Mouse (Mus musculus): ENCODE data around the gene Krt42. TPM values are rescaled to one million over a fixed set of nuclear protein-coding genes. Genes with fewer than 3 reads are reported as not detected.

The Krt42 gene
- polyA plus RNA-seq, 1 experiment from 2014 or later: 0.20 TPM

- Histone ChIP-seq H3K27ac (no peak overlapping the region), H3K36me3 (no peaks in the 10 kb centered on the region), H3K9ac (no peak overlapping the region), H3K4me2 (peak overlapping the region; percentile 51), H3K4me3 (no peak overlapping the region), H3K9me3 (no peaks in the 10 kb centered on the region), H3K4me1 (peaks cover 8% of the 10 kb centered on the region), H3K27me3 (no peaks in the 10 kb centered on the region)
- 18% methylated on average over 18 of the region's 18 CpGs for WGBS
- ATAC-seq (ENCODE audit: insufficient number of reproducible peaks, insufficient read depth, low FRiP score, low TSS enrichment, low read depth): no peak
These were observed 28.8 kb upstream of the Krt42 start for GRCm38 (mm10) chr11:100298274-100299036.

DNA sequence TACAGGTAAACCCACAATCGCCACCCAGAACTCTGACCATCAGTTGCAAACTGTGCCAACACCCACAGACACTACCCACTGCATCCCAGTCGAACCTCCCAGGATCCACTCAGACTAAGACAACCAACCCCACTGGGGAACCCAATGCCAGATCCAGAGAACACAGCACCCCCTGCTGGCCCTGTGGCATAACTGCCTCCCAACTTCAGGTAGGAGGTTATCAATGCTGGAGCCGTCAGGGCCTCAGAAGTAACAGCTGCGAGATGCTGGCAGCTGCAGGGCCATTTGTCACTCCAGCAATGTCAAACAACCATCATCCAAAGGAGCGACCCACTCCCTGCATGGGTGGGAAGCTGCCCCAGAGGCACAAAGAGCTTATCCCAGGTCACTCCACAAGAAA is 28.1 kb upstream of the Krt42 start:
- Histone ChIP-seq H3K9me3 (no peaks in the 10 kb centered on the region), H3K4me1 (peaks cover 8% of the 10 kb centered on the region), H3K36me3 (no peaks in the 10 kb centered on the region), H3K4me2 (peak overlapping the region; percentile 51), H3K27ac (no peak overlapping the region), H3K9ac (no peak overlapping the region), H3K27me3 (no peaks in the 10 kb centered on the region), H3K4me3 (no peak overlapping the region)
- no peak for ATAC-seq (ENCODE audit: insufficient number of reproducible peaks, insufficient read depth, low FRiP score, low TSS enrichment, low read depth)
- WGBS: 42% methylated on average over 5 of the region's 5 CpGs

DNA sequence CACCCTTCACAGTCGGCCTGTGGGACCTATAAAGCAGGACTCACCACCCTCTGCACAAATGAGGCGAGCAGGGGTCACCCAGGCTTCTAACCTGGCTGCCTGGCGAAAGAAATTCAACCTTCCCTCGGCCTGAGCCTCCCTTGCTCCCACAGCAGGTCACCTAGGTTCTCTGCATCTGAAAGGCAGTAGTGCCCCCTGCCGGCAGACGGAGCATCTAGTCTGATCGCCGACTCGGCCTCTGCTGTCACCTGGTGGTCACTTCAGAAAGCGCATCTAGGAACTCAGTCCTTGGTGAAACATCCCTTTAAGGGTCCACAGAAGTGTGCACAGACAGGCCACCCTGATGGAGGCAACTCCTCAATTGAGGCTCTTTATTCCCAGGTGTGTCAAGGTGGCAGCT is 25.6 kb upstream of the Krt42 start:
- no peak for ATAC-seq (ENCODE audit: insufficient number of reproducible peaks, insufficient read depth, low FRiP score, low TSS enrichment, low read depth)
- Histone ChIP-seq H3K27me3 (no peaks in the 10 kb centered on the region), H3K36me3 (no peaks in the 10 kb centered on the region), H3K4me2 (peak overlapping the region; percentile 22; the same call in 1 of the 2 replicates), H3K9me3 (no peaks in the 10 kb centered on the region), H3K27ac (no peak overlapping the region), H3K4me3 (no peak overlapping the region), H3K9ac (no peak overlapping the region), H3K4me1 (peaks cover 11% of the 10 kb centered on the region)
- WGBS: 4% methylated on average over 10 of the region's 10 CpGs

- Histone ChIP-seq H3K4me2 (no peak overlapping the region), H3K9me3 (no peaks in the 10 kb centered on the region), H3K36me3 (no peaks in the 10 kb centered on the region), H3K4me1 (peaks cover 23% of the 10 kb centered on the region), H3K9ac (no peak overlapping the region), H3K27me3 (no peaks in the 10 kb centered on the region), H3K4me3 (no peak overlapping the region), H3K27ac (no peak overlapping the region)
- ATAC-seq (ENCODE audit: insufficient number of reproducible peaks, insufficient read depth, low FRiP score, low TSS enrichment, low read depth): no peak
- 61% methylated on average over 6 of the region's 6 CpGs for WGBS
These were observed 23.2 kb upstream of the Krt42 start for GRCm38 (mm10) chr11:100292884-100293283.

DNA sequence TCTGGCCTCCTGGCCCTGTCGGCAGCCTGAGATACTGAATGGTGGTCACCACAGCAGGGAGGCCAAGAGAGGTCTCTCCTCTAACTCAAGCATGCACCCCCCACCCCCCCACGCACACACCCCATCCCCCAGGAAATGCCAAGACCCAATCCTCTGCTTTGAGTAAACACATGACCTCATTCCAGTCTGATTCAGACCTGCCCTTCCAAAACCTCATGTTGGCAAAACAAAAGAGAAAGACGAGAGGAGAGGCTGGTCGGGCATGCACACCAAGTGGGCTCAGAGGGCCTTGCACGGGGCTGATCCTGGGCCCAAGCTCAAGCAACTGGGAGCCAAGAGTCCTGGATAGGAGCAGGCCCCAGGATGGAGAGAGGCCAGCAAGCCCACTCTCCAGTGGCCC is 20.6 kb upstream of the Krt42 start:
- H3K27ac ChIP-seq: peak overlapping the region; percentile 86
- no peaks in the 10 kb centered on the region for H3K27me3 ChIP-seq
- H3K4me3 ChIP-seq: no peak overlapping the region
- no peak overlapping the region for H3K9ac ChIP-seq
- H3K4me1 ChIP-seq: peaks cover 20% of the 10 kb centered on the region
- no peaks in the 10 kb centered on the region for H3K9me3 ChIP-seq
- H3K4me2 ChIP-seq: no peak overlapping the region
- ATAC-seq (ENCODE audit: insufficient number of reproducible peaks, insufficient read depth, low FRiP score, low TSS enrichment, low read depth): no peak
- WGBS: 43% methylated on average over 5 of the region's 5 CpGs
- no peaks in the 10 kb centered on the region for H3K36me3 ChIP-seq

DNA sequence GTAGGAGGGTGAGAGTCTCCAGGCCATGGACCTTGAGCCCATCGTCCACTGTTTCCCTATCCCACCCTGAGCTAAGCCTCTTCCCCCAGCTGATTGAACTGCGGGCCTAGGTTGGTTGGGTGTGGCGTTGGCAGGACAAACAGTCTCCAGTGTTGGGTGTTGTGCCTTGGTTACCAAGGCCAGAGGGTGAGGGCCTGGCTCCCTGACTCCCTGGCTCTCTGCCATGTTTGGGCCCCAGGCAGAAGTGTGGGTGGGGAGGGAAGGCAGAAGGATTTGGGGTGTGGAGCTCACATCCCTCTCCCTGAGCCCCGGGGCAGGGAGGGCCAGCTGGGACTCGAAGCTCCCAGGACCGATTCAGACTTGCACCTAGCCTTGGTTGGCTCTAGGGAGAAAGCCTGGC is 19.3 kb upstream of the Krt42 start:
- ATAC-seq (ENCODE audit: insufficient number of reproducible peaks, insufficient read depth, low FRiP score, low TSS enrichment, low read depth): no peak
- no peaks in the 10 kb centered on the region for H3K9me3 ChIP-seq
- H3K9ac ChIP-seq: no peak overlapping the region
- no peak overlapping the region for H3K4me2 ChIP-seq
- H3K36me3 ChIP-seq: no peaks in the 10 kb centered on the region
- 73% methylated on average over 6 of the region's 6 CpGs for WGBS
- no peak overlapping the region for H3K4me3 ChIP-seq
- H3K27me3 ChIP-seq: no peaks in the 10 kb centered on the region
- peaks cover 18% of the 10 kb centered on the region for H3K4me1 ChIP-seq
- H3K27ac ChIP-seq: peak overlapping the region; percentile 86

DNA sequence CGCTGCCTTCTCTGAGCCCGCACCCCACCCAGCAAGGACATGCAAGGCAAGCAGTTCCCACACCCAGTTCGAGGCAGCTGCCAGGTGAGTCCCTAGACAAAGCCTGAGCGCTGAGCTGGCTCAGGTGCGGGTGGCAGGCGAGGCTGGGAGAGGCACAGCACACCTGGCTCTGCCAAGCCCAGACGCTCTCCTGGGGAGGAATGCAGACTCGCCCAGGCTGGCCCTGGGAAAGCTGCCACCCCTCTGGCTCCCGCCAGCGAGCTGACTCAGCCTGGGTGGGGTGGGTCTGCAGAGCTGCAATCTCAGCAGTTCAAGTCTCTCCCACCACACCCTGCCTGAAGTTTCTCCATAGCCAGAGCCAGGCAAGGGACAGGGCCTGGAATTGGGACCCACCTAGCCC is 17.4 kb upstream of the Krt42 start:
- H3K27ac ChIP-seq: peak overlapping the region; percentile 89
- no peak overlapping the region for H3K4me3 ChIP-seq
- no peaks in the 10 kb centered on the region for H3K27me3 ChIP-seq
- WGBS: 34% methylated on average over 10 of the region's 10 CpGs
- ATAC-seq (ENCODE audit: insufficient number of reproducible peaks, insufficient read depth, low FRiP score, low TSS enrichment, low read depth): peak; percentile 67
- no peaks in the 10 kb centered on the region for H3K9me3 ChIP-seq
- no peak overlapping the region for H3K4me2 ChIP-seq
- H3K36me3 ChIP-seq: no peaks in the 10 kb centered on the region
- H3K4me1 ChIP-seq: peaks cover 18% of the 10 kb centered on the region
- no peak overlapping the region for H3K9ac ChIP-seq

- Histone ChIP-seq H3K27me3 (no peaks in the 10 kb centered on the region), H3K4me3 (no peak overlapping the region), H3K9ac (0 out of 2 replicates have a peak overlapping the region, but pooled peaks have one; percentile 11), H3K9me3 (no peaks in the 10 kb centered on the region), H3K27ac (peak overlapping the region; percentile 89; the same call in 1 of the 2 replicates), H3K4me1 (peaks cover 12% of the 10 kb centered on the region), H3K4me2 (no peak overlapping the region), H3K36me3 (no peaks in the 10 kb centered on the region)
- 75% methylated on average over 4 of the region's 4 CpGs for WGBS
- ATAC-seq (ENCODE audit: insufficient number of reproducible peaks, insufficient read depth, low FRiP score, low TSS enrichment, low read depth): no peak
These were observed 15.3 kb upstream of the Krt42 start for GRCm38 (mm10) chr11:100284988-100285387.

GRCm38 (mm10) chr11:100282549-100282948 is 12.9 kb upstream of the Krt42 start:
- 22% methylated on average over 10 of the region's 10 CpGs for WGBS
- H3K4me3 ChIP-seq: no peak overlapping the region
- no peaks in the 10 kb centered on the region for H3K36me3 ChIP-seq
- no peak for ATAC-seq (ENCODE audit: insufficient number of reproducible peaks, insufficient read depth, low FRiP score, low TSS enrichment, low read depth)
- no peak overlapping the region for H3K27ac ChIP-seq
- H3K9me3 ChIP-seq: no peaks in the 10 kb centered on the region
- H3K4me1 ChIP-seq: no peaks in the 10 kb centered on the region
- H3K4me2 ChIP-seq: no peak overlapping the region
- H3K9ac ChIP-seq: no peak overlapping the region
- no peaks in the 10 kb centered on the region; the same call in 1 of the 2 replicates for H3K27me3 ChIP-seq

DNA sequence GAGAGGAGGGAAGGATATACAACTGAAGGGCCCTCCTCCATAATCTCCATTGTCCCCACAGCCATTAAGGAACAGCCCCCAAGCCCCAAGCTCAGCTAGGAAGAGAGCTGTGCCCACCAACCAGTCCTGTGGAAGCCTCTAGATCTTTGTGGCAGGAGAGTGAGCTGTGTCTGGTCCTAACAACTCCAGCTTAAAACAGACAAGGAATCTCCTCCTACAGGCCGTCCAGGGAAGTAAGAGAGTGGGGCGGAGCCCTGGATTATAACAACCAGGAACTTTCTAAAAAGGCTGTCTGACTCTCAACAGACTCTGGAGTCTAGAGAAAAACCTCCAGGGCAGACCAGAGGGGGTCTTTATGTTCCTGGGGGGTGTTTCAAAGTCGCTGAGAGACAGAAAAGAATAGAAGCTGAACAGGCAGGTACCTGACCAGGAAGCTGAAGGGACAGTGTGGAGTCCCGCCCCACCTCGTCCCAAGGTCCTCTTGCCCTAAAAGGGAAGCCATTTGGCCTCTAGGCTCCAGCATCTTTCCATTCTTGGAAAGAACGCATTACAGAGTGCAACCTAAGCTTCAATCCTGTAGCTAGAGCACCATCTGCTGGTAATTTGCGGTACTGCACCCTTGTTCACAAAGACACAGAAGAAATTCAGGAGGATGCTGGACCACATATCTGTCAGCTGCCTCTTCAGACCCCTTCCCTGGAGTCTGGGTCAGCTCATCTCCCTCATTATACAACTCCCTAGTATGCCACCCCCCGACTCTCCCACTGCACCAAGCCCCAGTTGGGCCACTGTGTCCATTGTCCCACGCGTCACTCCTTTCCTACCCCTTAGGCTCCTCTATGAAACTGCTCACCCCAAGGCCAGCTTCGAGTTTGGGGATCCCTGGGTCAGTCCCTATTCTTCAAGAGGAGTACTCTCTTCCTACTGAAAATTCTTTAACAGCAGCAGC is 12.2 kb upstream of the Krt42 start:
- H3K4me3 ChIP-seq: no peak overlapping the region
- H3K9ac ChIP-seq: no peak overlapping the region
- ATAC-seq (ENCODE audit: insufficient number of reproducible peaks, insufficient read depth, low FRiP score, low TSS enrichment, low read depth): 0 out of 2 replicates have a peak, but pooled peaks have one; percentile 39
- no peaks in the 10 kb centered on the region for H3K36me3 ChIP-seq
- no peaks in the 10 kb centered on the region for H3K4me1 ChIP-seq
- 18% methylated on average over 11 of the region's 11 CpGs for WGBS
- H3K27ac ChIP-seq: no peak overlapping the region
- H3K4me2 ChIP-seq: no peak overlapping the region
- no peaks in the 10 kb centered on the region for H3K9me3 ChIP-seq
- H3K27me3 ChIP-seq: no peaks in the 10 kb centered on the region; the same call in 1 of the 2 replicates

- Histone ChIP-seq H3K36me3 (no peaks in the 10 kb centered on the region), H3K4me2 (no peak overlapping the region), H3K4me3 (no peak overlapping the region), H3K9me3 (no peaks in the 10 kb centered on the region), H3K27me3 (no peaks in the 10 kb centered on the region; the same call in 1 of the 2 replicates), H3K27ac (no peak overlapping the region), H3K4me1 (no peaks in the 10 kb centered on the region; the same call in 1 of the 2 replicates), H3K9ac (no peak overlapping the region)
- WGBS: 54% methylated on average over 5 of the region's 5 CpGs
- ATAC-seq (ENCODE audit: insufficient number of reproducible peaks, insufficient read depth, low FRiP score, low TSS enrichment, low read depth): no peak
These were observed 9.1 kb upstream of the Krt42 start for GRCm38 (mm10) chr11:100278759-100279158.
